Mouse (Mus musculus) cerebellum, adult 11-12 months (tissue): ENCODE data around the gene Sgcd.

Source experiments
- DNase-seq: peaks from one replicate; pipeline ENCODE4 v3.0.0; 2022

Sgcd gene

DNA sequence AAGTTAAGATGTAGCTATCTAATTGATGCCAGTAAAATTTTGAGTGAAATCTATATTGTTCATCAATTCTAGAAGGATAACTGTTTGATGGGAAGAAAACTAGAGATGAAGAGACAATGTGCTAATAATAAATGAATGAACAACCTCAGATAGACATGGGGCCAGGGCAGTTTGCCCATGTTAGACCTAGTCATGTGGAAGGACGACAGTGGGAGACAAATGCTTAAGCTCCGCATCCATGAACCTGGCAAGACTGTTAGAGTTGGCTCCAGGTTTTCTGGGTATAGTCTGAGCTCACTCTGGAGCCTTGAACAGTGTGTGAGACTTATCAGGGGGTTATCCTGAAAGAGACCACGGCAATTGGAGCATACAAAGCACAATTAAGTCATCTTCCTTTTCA is 860.4 kb downstream of the Sgcd start:
- DNase-seq = no peak

DNA sequence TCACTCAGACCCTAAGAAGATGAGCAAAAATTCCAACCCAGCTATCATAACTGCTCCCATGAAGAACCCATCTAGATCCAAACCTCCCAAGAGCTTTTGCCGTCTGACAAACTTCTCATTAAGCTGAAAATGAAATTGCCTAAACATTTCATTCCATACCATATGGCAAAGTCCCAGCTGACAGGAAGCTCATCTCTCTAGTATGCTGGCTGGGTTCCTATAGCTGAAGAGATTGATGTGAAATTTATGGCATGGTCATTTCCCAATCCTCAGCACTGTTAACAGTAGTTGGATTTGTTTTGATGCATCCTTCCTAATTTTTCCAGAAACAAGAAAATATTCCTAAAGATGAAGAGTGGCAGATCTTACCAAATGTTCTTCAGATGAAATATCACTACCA is 867.9 kb downstream of the Sgcd start:
- DNase-seq = no peak

DNA sequence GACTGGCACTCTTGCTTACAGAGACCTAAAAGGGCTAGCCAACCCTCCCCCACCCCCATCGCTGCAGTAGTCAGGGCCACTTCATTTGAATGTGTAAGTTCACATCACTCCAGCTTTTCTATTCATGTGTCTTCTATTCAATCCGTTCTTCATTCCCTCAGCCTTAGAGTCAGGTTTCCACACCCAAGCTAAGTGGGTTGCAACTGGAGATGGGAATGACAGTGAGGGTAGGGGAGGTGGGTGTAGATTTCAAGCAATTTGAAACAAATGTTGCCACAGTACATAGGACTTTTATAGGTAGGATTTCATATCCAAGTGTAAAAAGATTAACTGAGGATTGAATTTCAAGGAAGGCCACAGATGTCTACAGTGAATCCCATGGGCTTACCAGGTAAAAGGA is 870.9 kb downstream of the Sgcd start:
- DNase-seq = no peak

DNA sequence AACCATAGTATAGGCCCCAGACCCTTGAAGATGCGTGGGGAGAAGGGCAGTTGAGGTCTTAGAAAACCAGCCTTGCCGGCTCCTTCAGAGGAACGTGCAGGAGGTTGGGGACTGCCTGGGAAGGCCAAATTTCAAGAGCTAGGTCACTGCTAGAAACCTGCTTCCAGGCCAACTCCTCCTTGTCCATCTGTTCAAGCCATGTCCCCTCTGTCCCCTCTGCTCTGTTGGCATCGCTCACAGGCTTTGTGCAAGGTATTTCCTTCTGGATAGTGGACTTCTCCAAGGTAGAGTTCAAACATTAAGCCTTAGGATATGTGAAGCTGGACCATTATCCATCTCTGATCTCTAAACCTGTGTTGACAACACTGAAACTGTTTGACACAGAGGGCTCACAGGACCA is 874.4 kb downstream of the Sgcd start:
- DNase-seq = peak; percentile 3

DNA sequence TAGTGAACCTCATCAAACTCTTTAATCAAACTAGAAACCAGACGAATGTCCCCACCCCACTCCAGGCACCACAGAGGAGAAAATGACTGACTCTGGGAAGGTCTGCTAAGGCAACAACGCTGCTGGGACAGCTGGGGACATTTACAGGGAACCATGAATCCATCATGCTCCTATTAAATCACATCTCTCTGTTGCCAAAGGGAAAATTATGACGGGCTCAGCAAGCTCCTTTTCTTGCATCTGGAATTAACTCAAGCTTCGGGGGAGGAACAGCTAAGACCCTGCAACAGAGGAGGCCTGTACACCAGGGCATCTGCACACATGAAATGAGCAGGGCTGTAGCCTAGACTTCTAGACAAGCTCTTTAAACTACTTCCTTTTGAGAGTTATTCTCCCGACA is 875.7 kb downstream of the Sgcd start:
- no peak for DNase-seq

DNA sequence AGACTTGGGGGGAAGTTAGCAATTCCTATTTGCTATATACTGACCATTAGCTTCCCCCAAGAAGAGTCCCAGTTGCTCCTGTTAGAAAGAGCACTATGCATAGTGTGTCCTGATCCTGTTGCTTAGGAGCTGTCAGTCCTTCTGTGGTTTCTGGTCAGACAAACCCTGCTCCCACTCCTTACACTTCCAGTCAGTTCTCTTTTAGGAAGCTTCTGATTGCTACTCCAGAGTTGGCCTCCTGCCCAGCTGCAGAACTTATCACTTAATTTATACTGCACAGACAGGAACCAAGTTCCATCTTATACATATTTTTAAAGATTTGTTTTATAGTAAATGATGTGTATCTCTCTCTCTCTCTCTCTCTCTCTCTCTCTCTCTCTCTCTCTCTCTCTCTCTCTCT is 878.5 kb downstream of the Sgcd start:
- no peak for DNase-seq

DNA sequence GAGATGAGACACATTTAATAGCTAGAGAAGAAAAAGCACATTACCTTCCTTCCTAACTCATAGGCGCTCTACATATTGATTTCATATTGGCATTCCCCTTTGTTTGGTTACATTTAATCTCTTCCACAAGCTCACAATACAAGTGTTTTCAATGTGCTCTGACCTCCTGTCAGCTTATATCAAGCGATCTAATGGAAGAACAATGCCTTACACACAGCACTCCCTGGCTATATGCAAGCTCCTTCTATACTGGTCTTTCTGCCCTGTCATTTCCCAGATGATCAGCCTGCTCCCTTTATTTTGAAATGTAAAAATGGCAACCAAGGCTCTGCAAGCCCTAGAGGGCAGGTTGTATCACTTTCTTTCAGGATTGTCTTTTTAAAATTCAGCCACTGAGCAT is 881.1 kb downstream of the Sgcd start:
- DNase-seq = no peak

DNA sequence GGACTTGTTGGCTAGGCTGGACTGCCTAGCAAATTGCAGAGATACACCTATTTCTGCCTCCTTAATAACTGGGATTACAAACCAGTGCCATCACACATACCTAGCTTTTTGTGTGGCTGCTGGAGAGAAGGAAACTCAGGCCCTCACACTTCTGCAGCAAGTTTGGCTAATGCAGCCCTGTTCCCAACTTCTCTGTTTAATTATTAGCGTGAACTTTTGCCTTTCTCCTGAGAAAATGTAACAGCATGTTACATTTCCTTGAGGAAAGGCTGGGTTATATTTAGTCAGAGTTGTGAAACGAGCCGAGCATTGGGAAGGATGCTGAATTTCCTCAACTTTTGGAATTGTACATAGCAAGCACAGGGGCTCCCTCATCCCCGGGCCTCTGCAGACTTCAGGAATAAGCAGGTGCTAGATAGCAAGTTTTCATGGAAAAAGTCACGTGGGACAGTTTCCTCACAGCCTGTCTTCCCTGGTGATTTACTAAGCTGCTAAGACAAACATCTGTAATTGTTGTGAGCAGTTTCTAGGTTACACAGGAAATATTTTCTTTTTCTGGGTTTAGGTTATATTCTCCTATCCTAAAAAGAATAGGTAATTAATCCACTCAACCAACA is 895.4 kb downstream of the Sgcd start:
- DNase-seq = no peak

DNA sequence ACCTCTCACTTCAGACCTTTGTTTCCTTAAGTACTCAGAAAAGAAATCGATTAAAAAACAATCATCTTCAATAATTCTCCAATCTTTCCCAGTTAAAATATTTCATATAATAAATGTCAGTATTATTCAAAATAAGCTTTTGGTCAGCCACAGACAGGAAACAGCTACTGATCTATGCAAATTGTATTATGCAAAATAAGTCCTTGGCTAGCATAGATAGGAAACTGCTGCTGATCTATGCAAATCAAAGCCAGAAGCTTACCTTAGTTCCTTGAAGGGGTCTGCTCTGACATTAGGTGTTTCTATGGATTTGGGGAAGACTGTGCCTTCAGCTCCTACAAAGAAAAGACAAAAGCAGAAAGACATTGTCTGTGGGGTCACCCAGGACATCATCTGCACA is 906.3 kb downstream of the Sgcd start:
- DNase-seq = no peak

DNA sequence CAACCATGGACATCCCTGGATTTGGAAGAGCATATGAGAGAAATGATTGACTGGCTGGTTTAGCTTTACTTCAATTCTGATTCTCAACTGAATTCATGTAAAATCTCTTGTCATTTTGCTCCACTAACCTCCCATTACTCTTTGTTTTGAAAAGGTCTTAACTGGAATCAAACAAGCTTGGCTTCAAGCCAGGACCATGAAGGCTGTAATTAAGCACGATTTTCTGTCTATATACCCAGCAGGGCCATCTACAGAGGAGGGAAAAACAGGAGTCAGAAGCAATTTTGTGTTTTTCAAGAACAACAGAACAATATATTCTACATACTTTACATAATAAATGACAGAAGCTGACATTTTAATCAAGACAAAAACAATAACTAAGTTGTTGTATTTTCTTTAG is 915.2 kb downstream of the Sgcd start:
- no peak for DNase-seq

DNA sequence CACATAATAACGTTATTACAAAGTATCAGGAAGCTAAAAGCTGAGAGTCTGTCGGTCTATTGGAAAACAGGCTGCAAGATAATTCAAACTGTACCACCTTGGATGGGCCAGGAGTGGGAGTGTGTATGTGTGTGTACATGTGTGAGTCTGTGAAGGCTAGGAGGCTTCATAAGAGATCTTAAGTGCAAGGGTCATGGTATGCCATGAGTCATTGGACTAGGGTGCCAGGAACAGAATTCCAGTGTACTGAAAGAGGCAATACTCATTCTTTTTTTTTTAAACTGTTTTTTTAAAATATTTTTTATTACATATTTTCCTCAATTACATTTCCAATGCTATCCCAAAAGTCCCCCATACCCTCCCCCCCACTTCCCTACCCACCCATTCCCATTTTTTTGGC is 917.6 kb downstream of the Sgcd start:
- no peak for DNase-seq

DNA sequence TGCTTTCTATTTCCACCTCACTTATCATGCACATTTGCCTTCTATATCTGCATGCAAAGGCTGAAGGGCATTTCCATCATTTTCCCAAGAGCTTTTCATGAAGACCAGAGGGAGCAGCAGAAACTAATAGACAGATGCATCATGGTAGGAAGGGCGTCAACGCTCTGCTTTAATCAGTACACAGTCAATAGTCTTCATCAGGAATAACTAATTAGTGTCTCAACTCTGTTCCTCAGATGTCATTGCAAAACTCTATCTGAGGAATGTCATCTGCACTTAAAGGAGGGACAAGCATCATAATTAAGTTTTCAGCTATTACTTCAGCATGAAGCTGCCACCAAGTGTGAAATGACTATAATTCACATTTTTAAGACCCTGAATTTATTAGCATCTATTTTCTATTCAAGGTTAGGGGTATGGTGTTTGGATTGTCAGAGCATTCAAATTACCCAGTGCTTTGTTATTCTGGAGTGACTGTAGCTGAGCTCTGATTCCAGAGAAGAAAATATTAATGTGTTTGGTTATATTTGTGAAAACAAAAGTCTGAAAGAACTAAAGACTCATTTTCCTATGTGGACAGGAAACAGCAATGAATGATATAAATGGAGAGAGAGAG is 918.9 kb downstream of the Sgcd start:
- DNase-seq = no peak

DNA sequence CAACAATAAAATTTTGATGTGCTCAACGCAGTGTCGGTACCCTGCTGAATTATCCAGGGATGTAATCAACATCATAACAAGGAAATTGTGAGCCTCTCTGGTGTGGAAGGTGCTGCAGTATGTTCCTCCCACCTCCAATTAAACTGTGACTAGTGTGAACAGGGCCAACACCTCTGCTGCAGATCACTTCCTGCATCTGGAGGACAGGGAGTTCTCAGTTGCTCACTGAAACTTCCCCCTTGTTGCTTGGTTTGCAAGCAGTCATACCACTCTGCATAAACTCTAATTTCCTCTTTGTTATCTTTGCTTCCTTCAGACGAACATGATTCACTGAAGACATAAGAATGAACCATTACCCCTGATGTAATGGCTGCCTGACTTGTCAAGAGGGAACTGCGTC is 925.1 kb downstream of the Sgcd start:
- no peak for DNase-seq

DNA sequence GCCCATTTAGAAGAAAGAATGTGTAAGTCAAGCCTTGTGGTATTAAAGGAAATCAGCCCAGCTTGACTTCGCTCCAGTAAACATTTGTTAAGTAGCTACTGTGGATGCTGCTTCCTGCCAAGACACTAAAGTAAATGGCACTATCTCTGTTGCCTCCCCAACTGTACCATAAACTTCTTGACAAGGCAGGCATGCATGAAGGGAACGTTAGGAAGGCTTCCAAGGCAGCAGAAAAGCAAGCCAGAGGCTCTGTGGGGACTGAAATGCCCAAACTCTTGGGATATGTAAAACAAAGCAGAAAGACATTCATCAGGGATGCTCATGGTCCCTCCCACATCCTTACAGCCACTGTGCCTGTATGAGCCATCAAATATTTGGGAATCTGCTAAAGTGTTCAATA is 938.4 kb downstream of the Sgcd start:
- DNase-seq = no peak

DNA sequence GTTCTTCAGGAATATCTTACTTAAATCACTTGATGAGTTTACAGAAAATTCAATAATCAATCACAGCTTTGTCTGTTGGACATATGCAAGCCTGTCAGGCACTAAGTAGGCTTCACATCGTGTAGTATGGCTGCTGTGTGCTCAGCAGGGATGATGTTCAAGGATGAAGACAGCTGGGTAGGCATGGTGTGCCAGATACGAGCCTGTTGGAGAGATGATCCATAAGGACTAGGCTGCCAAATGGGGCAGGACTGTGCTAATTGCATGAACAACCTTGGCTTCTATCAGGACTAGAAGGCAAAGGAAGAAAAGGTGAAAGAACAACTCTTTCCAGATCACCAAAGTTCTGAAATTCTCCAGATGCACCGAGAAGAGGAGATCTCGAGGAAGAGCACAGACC is 939.0 kb downstream of the Sgcd start:
- DNase-seq = no peak

DNA sequence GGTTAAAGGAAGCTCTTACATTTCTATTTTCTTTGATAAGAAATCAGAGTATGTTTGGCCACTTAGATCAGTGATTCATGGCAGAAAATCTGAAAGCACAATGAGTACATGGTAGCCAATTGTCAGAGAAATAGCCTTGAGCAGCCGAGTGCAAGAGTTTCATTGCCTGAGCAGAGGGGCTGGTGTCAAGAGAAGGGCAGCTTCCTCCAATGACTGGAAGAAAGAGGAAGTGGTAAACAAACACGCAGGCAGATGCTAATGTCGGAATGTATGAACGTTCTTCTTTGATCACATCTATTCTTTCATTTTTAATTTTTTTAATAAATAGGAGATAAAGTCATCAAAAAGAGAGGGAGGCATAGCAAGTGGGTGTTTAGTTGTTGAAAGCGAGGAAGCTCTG is 956.5 kb downstream of the Sgcd start:
- DNase-seq = no peak

DNA sequence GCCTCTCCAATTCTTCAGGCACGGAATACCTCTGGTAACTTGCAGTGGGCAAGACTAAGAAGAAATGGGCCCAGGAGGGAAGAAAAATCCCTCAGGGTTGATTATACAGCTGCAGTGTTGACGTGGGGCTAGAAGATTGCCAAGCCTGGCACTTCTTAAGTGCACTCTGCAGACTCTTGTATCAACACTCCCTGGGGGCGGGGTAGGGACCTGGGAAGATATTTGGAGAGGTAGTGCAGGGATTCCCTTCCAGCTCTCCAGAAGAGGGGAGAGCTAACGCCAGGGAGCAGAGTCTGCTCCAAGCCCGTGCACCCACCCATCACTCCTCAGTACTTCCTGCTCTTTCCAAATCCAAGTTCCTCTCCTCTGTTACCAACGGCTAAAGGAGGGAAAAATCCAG is 967.9 kb downstream of the Sgcd start:
- DNase-seq = no peak

DNA sequence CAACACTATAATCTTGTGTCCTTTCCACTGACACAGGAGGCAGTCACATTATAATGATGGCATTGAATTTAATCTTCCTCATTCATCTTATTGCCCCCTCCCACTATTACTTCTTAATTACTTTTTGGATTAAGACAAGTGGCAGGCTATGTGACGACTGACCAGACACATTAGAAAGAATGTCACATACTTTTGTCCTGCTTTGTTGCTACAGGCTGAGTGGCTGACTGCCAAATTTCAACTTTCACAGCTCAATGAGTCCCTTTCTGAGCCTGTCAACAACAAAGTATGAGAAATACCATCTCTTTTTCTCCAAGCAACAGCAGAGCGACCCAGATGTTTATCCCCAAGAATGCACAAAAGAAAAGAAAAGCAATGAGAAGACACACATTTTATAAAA is 970.6 kb downstream of the Sgcd start:
- no peak for DNase-seq

DNA sequence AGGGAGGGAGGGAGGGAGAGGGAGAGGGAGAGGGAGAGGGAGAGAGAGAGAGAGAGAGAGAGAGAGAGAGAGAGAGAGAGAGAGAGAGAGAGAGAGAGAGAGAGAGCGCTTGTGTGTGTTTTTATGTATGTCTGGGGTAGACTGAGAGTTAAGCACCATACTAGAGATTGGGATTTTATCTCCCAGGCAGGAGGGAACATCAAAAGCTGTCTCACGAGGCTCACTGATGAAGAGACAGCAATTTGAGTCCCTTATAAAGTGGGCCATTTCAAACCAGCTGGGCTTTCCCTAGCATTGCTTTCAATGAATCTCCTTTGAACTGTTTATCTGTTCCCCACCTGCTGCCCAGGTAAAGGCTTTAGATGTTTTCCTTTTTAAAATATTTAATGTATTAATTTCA is 973.1 kb downstream of the Sgcd start:
- no peak for DNase-seq

DNA sequence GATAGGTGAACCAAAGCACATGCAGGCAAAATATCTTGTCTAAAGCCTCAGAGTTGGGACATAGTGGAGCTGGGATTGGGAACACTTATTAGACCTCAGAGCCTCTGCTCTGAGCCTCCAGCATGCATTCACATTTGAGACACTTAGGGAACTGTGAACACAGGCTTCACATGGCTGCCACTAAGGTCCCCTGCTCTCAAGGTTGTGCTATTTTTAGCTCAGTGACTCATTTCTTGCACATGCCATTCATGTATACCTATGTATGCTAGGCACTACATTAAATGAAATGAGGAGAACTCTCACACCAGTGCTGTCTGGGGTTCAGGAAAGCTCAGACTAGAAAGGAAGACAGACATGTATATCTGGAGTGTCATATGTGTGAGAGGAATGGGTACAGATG is 974.5 kb downstream of the Sgcd start:
- DNase-seq = no peak

DNA sequence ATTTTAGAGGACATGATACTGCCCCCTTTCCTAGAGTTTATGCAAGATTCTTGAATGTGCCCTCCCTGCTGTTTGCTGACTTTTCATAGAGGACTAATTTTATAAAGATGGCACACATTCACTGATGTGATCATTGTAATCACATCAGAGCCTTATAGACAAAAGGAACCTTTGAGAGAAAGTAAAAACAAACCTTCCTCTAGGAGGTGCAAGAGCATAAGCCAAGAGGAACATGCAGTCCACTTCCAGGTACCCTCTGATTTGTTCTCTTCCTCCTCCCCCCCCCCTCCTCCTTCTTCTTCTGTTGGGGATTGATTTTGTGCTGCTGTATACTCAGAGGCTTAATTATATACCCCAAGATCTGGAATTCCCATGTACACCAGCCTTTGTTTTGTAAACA is 978.6 kb downstream of the Sgcd start:
- no peak for DNase-seq

DNA sequence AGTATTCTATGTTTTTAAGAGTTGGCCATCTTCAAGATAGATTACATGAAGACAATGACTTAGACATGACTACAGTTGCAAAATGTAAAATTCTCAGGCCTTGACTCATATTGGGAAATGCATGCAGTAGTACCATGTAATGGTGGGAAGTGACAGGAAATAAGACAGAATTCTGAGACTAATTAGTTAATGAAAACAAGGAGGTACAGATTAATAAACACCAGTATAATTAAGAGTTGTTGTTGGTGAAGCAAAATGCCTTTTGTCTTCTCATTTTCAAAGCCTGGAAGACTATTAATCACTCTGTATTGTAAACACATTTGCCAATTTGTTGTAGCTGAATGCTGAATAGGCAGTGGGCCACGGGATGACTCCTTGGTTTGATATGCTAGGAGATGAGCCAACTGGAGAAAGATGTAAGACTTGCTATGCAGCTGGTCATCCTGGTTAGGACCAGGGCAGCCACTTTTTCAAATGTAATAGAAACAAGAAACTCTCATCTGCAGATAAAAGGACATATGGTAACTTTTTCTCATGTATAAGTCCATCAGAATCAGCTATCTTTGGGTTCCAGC is 983.4 kb downstream of the Sgcd start:
- no peak for DNase-seq

DNA sequence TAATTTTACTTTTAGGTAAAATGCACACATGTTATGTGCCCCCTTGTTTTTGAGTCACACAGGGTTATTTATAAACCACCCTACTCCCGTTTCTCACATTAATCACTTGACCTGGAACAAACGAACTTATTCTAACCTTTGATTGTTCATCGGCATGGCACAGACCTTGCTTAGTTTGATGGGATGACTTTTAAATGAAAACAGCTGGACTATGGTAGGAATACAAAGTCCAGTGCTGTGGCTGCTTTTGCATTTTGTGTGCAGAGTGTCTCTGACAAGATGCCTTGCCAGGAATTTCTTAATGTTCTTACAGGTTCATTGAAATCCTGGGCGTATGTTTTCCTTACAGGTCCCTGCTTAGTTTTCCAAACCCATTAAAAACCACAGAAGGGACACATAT is 1049.5 kb downstream of the Sgcd start:
- no peak for DNase-seq

DNA sequence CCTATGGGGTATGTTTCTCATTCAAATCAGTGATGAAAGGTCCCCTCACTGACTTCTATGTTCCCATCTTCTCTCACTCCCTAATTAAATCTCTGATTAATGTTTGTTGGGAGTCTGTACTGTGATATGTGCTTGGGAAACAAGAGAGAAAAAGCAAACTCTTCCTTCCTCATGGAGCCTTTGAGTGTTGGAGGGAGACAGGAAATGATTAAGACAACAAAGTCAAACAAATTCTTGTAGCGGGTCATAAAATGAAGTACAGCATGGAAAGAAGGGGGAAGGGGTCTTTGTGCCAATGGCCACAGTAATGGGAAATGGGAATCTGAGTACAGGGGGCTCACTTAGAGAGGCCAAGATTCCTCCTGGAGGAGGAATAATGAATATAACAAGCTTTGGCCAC is 1063.8 kb downstream of the Sgcd start:
- no peak for DNase-seq

DNA sequence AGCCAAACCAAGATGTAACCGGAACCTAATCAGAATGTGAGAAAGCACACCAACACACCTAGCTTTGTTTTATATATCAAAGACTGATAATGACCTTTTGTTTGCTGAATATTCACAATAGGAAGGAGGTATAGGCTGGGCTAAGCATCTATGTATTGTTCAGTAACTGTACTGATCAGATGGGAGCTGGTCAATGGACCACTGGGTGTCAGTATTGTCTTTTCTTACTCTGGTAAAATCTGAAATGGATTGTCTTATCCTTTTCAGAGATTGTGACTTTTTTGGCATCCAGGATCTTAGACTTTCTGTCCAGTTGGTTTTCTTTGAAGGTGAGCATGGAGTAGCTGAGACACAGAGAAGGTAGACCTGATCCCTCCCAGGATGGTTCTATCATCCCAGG is 1068.5 kb downstream of the Sgcd start:
- no peak for DNase-seq
